Mouse (Mus musculus) layer of hippocampus, adult 18-20 months (tissue): ENCODE data around the gene Pdzd7. TPM values are rescaled to one million over a fixed set of nuclear protein-coding genes. Genes with fewer than 3 reads are reported as not detected.

Experiments used
- DNase-seq, 2 experiments: peaks; one replicate each; pipeline ENCODE4 v3.0.0; 2022; ENCODE audit warnings: low spot score in 2 of 2
- total RNA-seq, 2 experiments: library from RNA; stranded (reverse); gene quantifications; 2 replicates each; pipeline ENCODE4 v1.2.3; 2021

Gene Pdzd7
- total RNA-seq, 2 experiments from 2014 or later = 1.8 to 2.6 TPM

- no peak for DNase-seq
Observed at GRCm38 (mm10) chr19:44987004-44987403, 58.5 kb downstream of the Pdzd7 start.

- no peak for DNase-seq
Observed at GRCm38 (mm10) chr19:44985159-44985988, 60.1 kb downstream of the Pdzd7 start.

GRCm38 (mm10) chr19:44984420-44984819 lies 61.1 kb downstream of the Pdzd7 start:
- DNase-seq = no peak

- no peak for DNase-seq
Observed at GRCm38 (mm10) chr19:44983366-44983765, 62.2 kb downstream of the Pdzd7 start.

GRCm38 (mm10) chr19:44982477-44983115 lies 62.9 kb downstream of the Pdzd7 start:
- DNase-seq = no peak

GRCm38 (mm10) chr19:44980787-44981186 lies 64.7 kb downstream of the Pdzd7 start:
- no peak for DNase-seq

- DNase-seq = no peak
Observed at GRCm38 (mm10) chr19:44977148-44977547, 68.4 kb downstream of the Pdzd7 start.

Other genes with a start within 250 kb of the Pdzd7 start
- 10 to 100 TPM; 40.1 to 41.9 TPM for gene Slf2, start 114.6 kb downstream of the Pdzd7 start, total RNA-seq
- gene Sema4g, start 56.6 kb downstream of the Pdzd7 start, total RNA-seq = 10 to 100 TPM; 19.1 to 20.8 TPM
- 10 to 100 TPM; 15.6 to 16.5 TPM for gene Twnk, start 40.1 kb downstream of the Pdzd7 start, total RNA-seq
- 10 to 100 TPM; 40.6 to 42.2 TPM for gene Mrpl43, start 39.3 kb downstream of the Pdzd7 start, total RNA-seq
- gene Lzts2, start 31.3 kb downstream of the Pdzd7 start, total RNA-seq = 10 to 100 TPM; 32.0 to 35.6 TPM
- 100 to 1,000 TPM in 1 of 2 experiments, 10 to 100 TPM in 1; 89.4 to 103 TPM for gene Sfxn3, start 1.8 kb upstream of the Pdzd7 start, total RNA-seq
- 1 to 10 TPM; 1.3 to 2.4 TPM for gene Kazald1, start 29.5 kb upstream of the Pdzd7 start, total RNA-seq
- gene Tlx1, start 105.0 kb upstream of the Pdzd7 start, total RNA-seq = not detected
- not detected for gene Lbx1, start 190.1 kb upstream of the Pdzd7 start, total RNA-seq